Mouse (Mus musculus) bone marrow macrophage, adult 2 months (primary cell): ENCODE measurements at regions not wholly inside any gene's neighbourhood (a gene's known extent, or its start where the extent isn't known, plus 50 kb on each side); places are given as distances from the start of the nearest gene placed in this dataset.
A peak's percentile ranks its signal among the peaks of the same experiment; 100 is the strongest.

Experiments
- H3K27ac ChIP-seq: 2 replicates; pipeline ENCODE4 v1.5.1; 2012; ENCODE audit warnings: low read depth, low read length; ENCODE audit not compliant: insufficient read depth
- H3K4me1 ChIP-seq: 2 replicates; pipeline ENCODE4 v1.6.1; 2012; ENCODE audit warnings: low read length; ENCODE audit not compliant: control insufficient read depth, insufficient read depth
- H3K4me3 ChIP-seq: 2 replicates; pipeline ENCODE4 v1.5.1; 2012; ENCODE audit warnings: mild to moderate bottlenecking, low read length, moderate library complexity; ENCODE audit not compliant: insufficient read depth
- CTCF ChIP-seq: IDR thresholded peaks from 2 replicates; pipeline ENCODE4 v1.5.1; 2012; ENCODE audit warnings: low read depth, mild to moderate bottlenecking, low read length, moderate library complexity
- POLR2A ChIP-seq: IDR thresholded peaks from 2 replicates; pipeline ENCODE4 v1.6.1; 2012; ENCODE audit warnings: mild to moderate bottlenecking, low read depth, low read length, borderline replicate concordance

DNA sequence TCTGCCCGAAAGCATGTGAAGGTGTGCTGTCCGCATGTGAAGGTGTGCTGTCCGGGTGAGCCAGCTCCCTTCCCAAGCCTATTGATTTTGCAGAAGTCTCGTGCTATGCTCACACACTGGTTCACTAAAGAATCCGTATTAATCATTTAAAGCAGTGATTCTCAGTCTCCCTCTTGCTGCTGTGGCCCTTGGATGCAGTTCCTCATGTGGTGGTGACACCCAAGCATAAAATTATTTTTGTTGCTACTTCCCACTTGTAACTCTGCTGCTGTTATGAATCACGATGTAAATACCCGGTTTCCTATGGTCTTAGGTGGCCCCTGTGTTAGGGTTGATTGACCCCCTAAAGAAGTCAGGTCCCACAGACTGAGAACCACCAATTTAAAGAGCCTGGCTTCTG, 55.7 kb upstream of the Emb start:
- Histone ChIP-seq H3K27ac (no peak overlapping the region), H3K4me1 (peaks cover 5% of the 10 kb centered on the region), H3K4me3 (no peak overlapping the region)
- TF ChIP-seq CTCF (no peak), POLR2A (no peak)

DNA sequence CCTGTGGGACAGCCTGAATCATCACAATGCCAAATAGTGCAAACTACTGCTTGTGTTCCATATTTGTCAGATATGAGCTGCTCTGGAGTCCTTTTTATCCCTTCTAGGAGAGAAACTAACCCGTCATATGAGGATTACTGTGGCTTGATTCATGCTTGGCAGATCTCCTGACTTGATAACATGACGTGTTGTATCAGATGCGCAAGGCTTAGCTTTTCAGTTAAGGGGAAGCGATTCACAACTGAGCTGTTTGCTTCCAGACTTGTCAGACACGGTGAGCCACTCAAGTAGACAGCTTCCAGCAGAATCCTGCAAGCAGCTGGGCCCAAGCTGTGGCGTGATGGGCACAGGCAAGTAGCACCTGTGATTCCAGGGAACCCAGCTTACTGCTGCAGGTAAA, 64.5 kb upstream of the Emb start:
- no peak overlapping the region for H3K27ac ChIP-seq
- H3K4me1 ChIP-seq = no peaks in the 10 kb centered on the region
- TF ChIP-seq POLR2A (no peak), CTCF (no peak)
- H3K4me3 ChIP-seq = no peak overlapping the region

DNA sequence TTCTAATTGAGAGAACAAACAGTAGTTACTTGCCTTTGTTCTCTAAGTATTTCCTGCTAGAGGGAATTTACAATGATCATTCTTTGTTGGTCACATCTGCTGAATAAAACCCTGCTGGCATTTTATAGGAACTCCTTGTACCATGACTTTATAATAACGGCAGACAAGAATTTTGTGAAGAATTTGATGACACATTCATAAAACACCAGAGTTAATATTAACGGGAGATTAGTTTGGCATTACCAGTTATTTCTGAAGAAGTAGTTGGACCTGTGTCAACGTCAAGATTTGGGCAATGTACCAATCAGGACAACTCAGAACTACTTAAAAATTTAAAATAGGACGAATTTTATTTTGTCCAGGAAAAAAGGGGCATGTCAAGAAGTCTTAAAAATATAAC, 65.1 kb upstream of the Emb start:
- H3K4me3 ChIP-seq = no peak overlapping the region
- no peaks in the 10 kb centered on the region for H3K4me1 ChIP-seq
- H3K27ac ChIP-seq = no peak overlapping the region
- no peak for TF ChIP-seq POLR2A
- no peak for TF ChIP-seq CTCF

DNA sequence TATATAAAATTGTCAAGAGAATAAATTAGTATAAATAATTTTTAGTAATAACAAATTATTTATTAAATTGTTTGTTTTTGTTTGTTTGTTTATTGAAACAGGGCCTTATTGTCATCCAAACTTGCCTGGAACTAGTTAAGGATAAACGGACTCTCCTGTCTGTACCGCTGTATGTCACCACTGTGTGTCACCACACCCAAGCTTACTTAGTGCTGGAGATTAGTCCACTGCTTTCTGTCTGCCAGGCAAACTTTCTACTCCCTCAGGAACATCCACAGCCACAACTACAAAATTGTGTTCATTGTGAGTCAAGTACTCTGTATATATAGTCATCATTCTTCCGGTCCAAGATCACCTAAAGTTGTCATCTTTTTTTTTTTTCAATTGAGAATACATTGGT, 74.0 kb upstream of the Emb start:
- no peak for TF ChIP-seq POLR2A
- no peak for TF ChIP-seq CTCF
- H3K27ac ChIP-seq = no peak overlapping the region
- H3K4me1 ChIP-seq = peaks cover 5% of the 10 kb centered on the region
- H3K4me3 ChIP-seq = no peak overlapping the region

DNA sequence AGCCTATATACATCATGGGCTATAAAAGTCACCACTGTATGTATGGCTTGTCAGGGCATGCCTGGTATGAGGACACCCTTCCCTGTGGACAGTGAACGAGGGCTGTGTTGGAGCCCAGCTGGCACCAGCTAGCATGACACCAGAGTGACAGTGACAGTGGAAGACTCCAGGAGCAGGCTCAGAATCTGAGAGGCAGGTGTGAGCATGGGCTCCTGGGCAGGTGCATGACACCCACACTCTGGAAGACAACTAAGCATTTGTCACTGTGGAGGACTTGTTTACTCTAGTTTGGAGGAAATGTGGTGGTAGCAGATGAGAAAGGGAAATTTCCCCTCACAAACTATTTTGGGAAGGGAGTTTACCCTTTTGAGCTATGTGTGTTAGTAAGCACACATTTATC, 76.2 kb upstream of the Emb start:
- Histone ChIP-seq H3K4me3 (no peak overlapping the region), H3K27ac (no peak overlapping the region), H3K4me1 (peaks cover 12% of the 10 kb centered on the region)
- TF ChIP-seq POLR2A = no peak
- TF ChIP-seq CTCF = no peak

DNA sequence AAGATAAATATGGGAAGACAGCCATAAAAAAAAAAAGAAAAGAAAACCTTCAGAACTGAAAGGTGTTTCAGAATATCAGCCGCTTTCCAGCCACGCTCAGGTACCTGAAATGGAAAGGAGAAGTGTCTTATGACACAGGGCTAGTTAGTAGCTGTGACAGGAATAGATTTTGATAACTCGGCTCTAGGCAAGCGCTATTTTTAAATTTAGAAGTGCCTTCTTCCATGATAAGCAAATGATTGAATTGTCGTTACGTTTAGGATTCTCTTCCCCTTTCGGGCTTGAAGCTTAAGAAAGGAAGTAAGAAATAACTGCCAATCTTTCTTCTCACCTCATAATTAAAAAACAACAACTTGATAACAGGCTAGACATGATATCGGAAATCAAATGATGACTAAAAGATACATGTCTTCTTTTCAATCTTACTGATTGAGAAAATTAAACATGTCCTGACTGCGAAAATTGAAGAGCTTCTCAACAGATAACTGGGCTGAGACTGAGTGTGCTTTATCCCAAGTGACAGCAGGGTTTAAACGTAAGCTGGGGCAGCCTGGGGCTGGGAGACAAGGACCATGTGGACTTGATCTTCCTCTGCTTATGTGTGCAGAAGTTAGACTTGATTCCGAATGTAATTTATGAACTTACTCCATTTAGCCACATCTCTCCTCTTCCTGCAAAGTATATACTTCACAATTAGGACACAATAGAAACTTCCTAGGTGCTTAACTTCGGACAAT, 80.4 kb upstream of the Emb start:
- TF ChIP-seq POLR2A (no peak), CTCF (no peak)
- 0 out of 2 replicates have a peak overlapping the region, but pooled peaks have one; percentile 4 for H3K27ac ChIP-seq
- H3K4me3 ChIP-seq = no peak overlapping the region
- peaks cover 12% of the 10 kb centered on the region for H3K4me1 ChIP-seq

DNA sequence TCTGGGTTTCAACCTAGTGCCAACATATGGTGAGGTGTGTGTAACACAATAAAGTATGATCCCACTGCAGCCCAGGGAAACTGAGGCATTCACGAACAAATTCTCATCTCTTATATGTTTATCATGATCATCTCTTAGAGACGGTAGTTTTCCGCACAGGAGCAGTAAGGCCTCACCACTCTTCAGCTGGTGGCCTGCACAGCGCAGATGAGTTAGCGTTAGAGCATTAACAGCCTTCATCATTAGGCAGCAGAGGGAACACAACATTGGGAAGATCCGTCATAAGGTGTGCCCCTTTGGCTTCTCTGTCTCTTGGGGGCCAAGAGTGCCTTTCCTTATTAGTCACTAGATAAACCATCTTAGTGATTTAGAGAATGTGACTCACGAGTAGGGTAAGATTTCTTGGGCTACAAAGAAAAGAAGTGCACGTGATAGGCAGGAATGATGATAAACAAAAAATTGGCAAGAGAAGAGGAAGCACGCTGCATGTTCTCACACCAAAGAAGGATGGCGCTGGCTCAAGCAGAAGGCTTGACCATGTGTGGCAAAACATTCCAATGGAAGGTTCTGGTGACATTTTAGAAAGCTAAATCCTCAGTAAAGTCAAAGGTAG, 81.1 kb upstream of the Emb start:
- H3K4me3 ChIP-seq = no peak overlapping the region
- no peak for TF ChIP-seq CTCF
- no peak for TF ChIP-seq POLR2A
- H3K4me1 ChIP-seq = peaks cover 11% of the 10 kb centered on the region
- no peak overlapping the region for H3K27ac ChIP-seq

DNA sequence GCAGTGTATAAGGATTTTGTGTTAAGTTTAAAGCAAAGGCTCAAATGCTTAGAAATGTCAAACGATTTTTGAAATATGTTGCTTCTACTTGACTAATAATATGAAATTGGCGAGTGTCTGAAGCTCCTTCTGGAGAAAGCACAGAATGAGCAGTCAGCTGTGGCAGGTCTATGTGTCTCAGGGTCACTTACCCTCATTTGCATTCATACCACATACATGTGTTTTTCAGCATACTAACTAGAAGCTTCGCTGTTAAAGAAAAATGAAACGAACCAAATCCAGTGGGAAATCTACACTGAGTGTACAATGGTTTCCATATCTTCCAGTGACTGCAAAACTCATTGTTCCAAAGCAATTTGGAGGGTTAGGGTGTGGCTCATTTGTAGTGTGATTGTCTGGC, 88.7 kb upstream of the Emb start:
- H3K4me1 ChIP-seq = no peaks in the 10 kb centered on the region
- no peak overlapping the region for H3K4me3 ChIP-seq
- no peak overlapping the region for H3K27ac ChIP-seq
- TF ChIP-seq CTCF (no peak), POLR2A (no peak)

DNA sequence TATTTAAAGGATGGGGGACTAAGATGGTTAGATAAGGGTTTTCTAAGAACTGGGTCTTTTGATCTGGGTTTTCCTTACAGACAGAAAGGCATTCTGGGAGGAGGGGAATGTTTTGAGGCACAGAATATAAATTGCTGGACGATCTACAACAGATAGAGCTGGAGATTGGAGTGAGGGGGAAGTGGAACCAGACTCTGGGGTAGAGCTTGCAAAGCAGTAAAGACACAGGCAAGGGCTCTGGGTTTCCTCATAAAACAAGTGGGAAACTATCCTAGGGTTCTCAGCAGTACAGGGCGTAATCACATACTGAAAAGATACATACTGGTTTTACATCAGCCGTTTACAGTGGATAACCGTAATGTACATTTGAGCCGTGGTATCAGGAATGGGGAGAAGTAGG, 89.5 kb upstream of the Parp8 start:
- Histone ChIP-seq H3K4me3 (no peak overlapping the region), H3K27ac (no peak overlapping the region), H3K4me1 (no peaks in the 10 kb centered on the region)
- TF ChIP-seq POLR2A = no peak
- TF ChIP-seq CTCF = no peak

DNA sequence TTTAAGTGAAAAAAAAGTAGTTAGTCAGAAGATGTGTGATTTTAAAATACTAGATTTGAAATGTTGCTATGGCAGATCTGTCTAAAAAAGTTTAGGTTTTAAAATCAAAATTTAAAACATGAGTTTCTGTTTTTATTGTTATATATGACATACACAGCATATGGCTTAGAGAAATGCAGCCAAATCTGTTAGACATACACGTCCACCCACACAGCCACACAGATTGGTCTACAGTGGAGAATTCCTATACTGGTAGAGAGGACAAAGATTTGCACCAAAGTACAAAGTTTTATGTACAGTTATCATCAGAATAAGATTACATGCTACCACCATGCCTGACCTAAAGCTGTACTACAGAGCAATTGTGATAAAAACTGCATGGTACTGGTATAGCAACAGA, 87.1 kb upstream of the Parp8 start:
- H3K4me1 ChIP-seq = peaks cover 4% of the 10 kb centered on the region; the same call in 1 of the 2 replicates
- TF ChIP-seq POLR2A (no peak), CTCF (no peak)
- no peak overlapping the region for H3K4me3 ChIP-seq
- no peak overlapping the region for H3K27ac ChIP-seq
